Mouse (Mus musculus) midbrain, embryonic 13.5 days (tissue): ENCODE data around the gene 4930583I09Rik. TPM values are rescaled to one million over a fixed set of nuclear protein-coding genes. Genes with fewer than 3 reads are reported as not detected.

Source experiments
- ATAC-seq: fragments of 200-750 bp; cut with Nextera tagmentation; 2 replicates; pipeline ENCODE4 v1.8.0; 2017; ENCODE audit warnings: mild to moderate bottlenecking, moderate TSS enrichment, moderate library complexity
- H3K27ac ChIP-seq: fragments of 300-500 bp; sonication (generic); 2 replicates; pipeline ENCODE4 v1.5.1; 2015; ENCODE audit warnings: inconsistent platforms, mild to moderate bottlenecking, moderate library complexity
- H3K27me3 ChIP-seq: fragments of 300-500 bp; sonication (generic); 2 replicates; pipeline ENCODE4 v1.6.1; 2015; ENCODE audit warnings: mild to moderate bottlenecking, inconsistent platforms
- H3K36me3 ChIP-seq: fragments of 300-500 bp; sonication (generic); 2 replicates; pipeline ENCODE4 v1.6.1; 2015; ENCODE audit warnings: mild to moderate bottlenecking, inconsistent platforms
- H3K4me1 ChIP-seq: fragments of 300-500 bp; sonication (generic); replicated peaks from 2 replicates; pipeline ENCODE4 v1.6.1; 2015; ENCODE audit warnings: inconsistent platforms
- H3K4me2 ChIP-seq: fragments of 300-500 bp; sonication (generic); replicated peaks from 2 replicates; pipeline ENCODE4 v1.6.1; 2015; ENCODE audit warnings: moderate library complexity, mild to moderate bottlenecking, inconsistent platforms
- H3K4me3 ChIP-seq: fragments of 300-500 bp; sonication (generic); replicated peaks from 2 replicates; pipeline ENCODE4 v1.5.1; 2015; ENCODE audit warnings: mild to moderate bottlenecking, inconsistent platforms
- H3K9ac ChIP-seq: fragments of 300-500 bp; sonication (generic); replicated peaks from 2 replicates; pipeline ENCODE4 v1.6.1; 2015; ENCODE audit warnings: mild to moderate bottlenecking, inconsistent platforms
- H3K9me3 ChIP-seq: fragments of 300-500 bp; sonication (generic); 2 replicates; pipeline ENCODE4 v1.6.1; 2016; ENCODE audit warnings: mild to moderate bottlenecking, inconsistent platforms
- WGBS: fragments of 180-500 bp; shearing (Covaris S2); methylation state at CpG from one replicate; pipeline ENCODE4 v1.1.7; 2015; 5-methylcytosine and 5-hydroxymethylcytosine counted together
- polyA plus RNA-seq: library from polyadenylated mRNA; unstranded; fragments of >200 nt; fragmentation: Nextera tagmentation; extraction: Ambion mirVana; gene quantifications from 2 replicates; pipeline ENCODE4 v1.2.1, GENCODE M21; 2015

Gene 4930583I09Rik
- polyA plus RNA-seq, 1 experiment from 2014 or later, result not detected

- no peak overlapping the region for H3K4me3 ChIP-seq
- no peaks in the 10 kb centered on the region for H3K36me3 ChIP-seq
- H3K4me2 ChIP-seq, result no peak overlapping the region
- H3K27ac ChIP-seq, result no peak overlapping the region
- H3K4me1 ChIP-seq, result peaks cover 5% of the 10 kb centered on the region; the same call in 1 of the 2 replicates
- H3K27me3 ChIP-seq, result no peaks in the 10 kb centered on the region
- ATAC-seq, result no peak
- no peaks in the 10 kb centered on the region for H3K9me3 ChIP-seq
- no peak overlapping the region for H3K9ac ChIP-seq
- 84% methylated on average over 5 of the region's 5 CpGs for WGBS
These were observed 43.2 kb downstream of the 4930583I09Rik start for GRCm38 (mm10) chr17:64792623-64793022.

- Histone ChIP-seq H3K4me2 (no peak overlapping the region), H3K4me3 (no peak overlapping the region), H3K27ac (no peak overlapping the region), H3K9ac (no peak overlapping the region), H3K9me3 (no peaks in the 10 kb centered on the region), H3K27me3 (no peaks in the 10 kb centered on the region), H3K36me3 (no peaks in the 10 kb centered on the region), H3K4me1 (peaks cover 5% of the 10 kb centered on the region; the same call in 1 of the 2 replicates)
- ATAC-seq, result no peak
- 93% methylated on average over 3 of the region's 3 CpGs for WGBS
These were observed 43.8 kb downstream of the 4930583I09Rik start for GRCm38 (mm10) chr17:64792076-64792475.

- 78% methylated on average over 3 of the region's 3 CpGs for WGBS
- no peak overlapping the region for H3K9ac ChIP-seq
- H3K4me2 ChIP-seq, result no peak overlapping the region
- no peaks in the 10 kb centered on the region for H3K9me3 ChIP-seq
- ATAC-seq, result no peak
- no peaks in the 10 kb centered on the region for H3K4me1 ChIP-seq
- no peak overlapping the region for H3K4me3 ChIP-seq
- no peak overlapping the region for H3K27ac ChIP-seq
- H3K36me3 ChIP-seq, result no peaks in the 10 kb centered on the region
- H3K27me3 ChIP-seq, result no peaks in the 10 kb centered on the region
These were observed 46.7 kb downstream of the 4930583I09Rik start for GRCm38 (mm10) chr17:64789175-64789574.

- WGBS, result 93% methylated on average over 13 of the region's 13 CpGs
- H3K27me3 ChIP-seq, result no peaks in the 10 kb centered on the region
These were observed 47.6 kb downstream of the 4930583I09Rik start for GRCm38 (mm10) chr17:64788301-64788700.

GRCm38 (mm10) chr17:64785961-64786360 is 49.9 kb downstream of the 4930583I09Rik start:
- H3K36me3 ChIP-seq, result no peaks in the 10 kb centered on the region
- no peaks in the 10 kb centered on the region for H3K4me1 ChIP-seq
- H3K9ac ChIP-seq, result no peak overlapping the region
- no peak for ATAC-seq
- no peak overlapping the region for H3K27ac ChIP-seq
- no peaks in the 10 kb centered on the region for H3K27me3 ChIP-seq
- 77% methylated on average over 1 of the region's 1 CpGs for WGBS
- no peak overlapping the region for H3K4me2 ChIP-seq
- no peaks in the 10 kb centered on the region for H3K9me3 ChIP-seq
- H3K4me3 ChIP-seq, result no peak overlapping the region

More at GRCm38 (mm10) chr17:64788301-64788700, 47.6 kb downstream of the 4930583I09Rik start:
- Histone ChIP-seq H3K4me2 (no peak overlapping the region), H3K36me3 (no peaks in the 10 kb centered on the region), H3K9me3 (no peaks in the 10 kb centered on the region), H3K9ac (no peak overlapping the region), H3K4me1 (no peaks in the 10 kb centered on the region), H3K27ac (no peak overlapping the region), H3K4me3 (no peak overlapping the region)
- ATAC-seq, result no peak

Other genes with a start within 250 kb of the 4930583I09Rik start
- gene Man2a1, start 235.3 kb downstream of the 4930583I09Rik start, polyA plus RNA-seq, result 5.7 and 6.2 TPM in 2 replicates